Mouse (Mus musculus) olfactory bulb, adult 2 months (tissue): ENCODE results near the gene Dnajc16.

Experiments
- CTCF ChIP-seq: fragments of 200-500 bp; IDR thresholded peaks from 2 replicates; pipeline ENCODE4 v1.5.1; 2012; ENCODE audit warnings: low read depth, mild to moderate bottlenecking, low read length, moderate library complexity; ENCODE audit not compliant: insufficient read depth
- POLR2A ChIP-seq: fragments of 200-500 bp; IDR thresholded peaks from 2 replicates; pipeline ENCODE4 v1.6.1; 2012; ENCODE audit warnings: mild to moderate bottlenecking, low read depth, low read length, moderate library complexity; ENCODE audit not compliant: insufficient read depth

GRCm38 (mm10) chr4:141746578-141747346 lies 44.0 kb downstream of the Dnajc16 start, which contains the start of gene Agmat:
- TF ChIP-seq POLR2A, result no peak
- no peak for TF ChIP-seq CTCF
